Mouse (Mus musculus): ENCODE data around the gene Cib1.

Gene Cib1

DNA sequence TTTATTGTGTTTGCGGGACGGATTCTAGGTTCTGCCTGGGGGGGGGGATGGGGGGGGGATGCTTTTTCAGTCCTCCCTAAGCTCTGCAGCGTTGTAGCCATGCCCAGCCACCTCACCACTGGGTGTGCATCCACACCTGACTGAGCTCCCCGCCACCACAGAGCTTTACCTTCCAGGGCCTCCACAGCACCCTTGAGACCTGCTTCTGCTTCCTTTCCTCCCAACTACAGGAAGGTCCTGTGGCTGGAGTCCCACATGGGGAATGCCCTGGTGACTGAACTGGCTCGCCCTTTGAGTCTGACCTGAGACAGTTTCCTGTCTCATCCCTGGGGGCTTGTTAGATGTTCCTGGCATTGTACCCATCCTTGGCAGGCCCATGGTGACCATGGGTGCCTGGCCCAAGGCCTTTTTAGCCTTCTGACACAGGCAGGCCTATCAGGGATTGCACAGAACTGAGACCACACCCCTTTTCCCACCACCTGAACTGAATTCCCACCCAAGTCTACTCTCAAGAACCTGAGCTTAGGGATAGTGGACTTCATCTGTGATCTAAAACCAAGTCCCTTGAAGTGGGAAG, 31.6 kb downstream of the Cib1 start:
- DNase-seq (ENCODE audit: low spot score) = no peak

DNA sequence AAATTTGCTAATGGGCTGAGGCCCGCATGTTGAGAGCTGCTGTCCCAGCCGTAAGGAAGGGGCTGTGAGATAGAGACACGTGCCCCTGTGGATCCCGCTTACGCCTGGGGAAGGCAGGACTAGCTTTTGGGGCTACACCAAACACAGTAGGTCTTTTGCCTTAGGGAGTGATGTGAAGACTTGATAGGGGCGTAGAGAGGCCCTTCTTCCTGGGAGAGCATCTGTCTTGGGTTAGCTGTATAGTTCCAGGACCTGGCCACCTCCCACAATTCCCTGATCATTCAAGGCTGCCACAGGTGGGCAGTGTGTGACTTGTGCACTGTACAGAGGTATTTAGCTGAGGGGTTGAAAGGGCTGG, 32.0 kb downstream of the Cib1 start:
- no peak for DNase-seq (ENCODE audit: low spot score)

DNA sequence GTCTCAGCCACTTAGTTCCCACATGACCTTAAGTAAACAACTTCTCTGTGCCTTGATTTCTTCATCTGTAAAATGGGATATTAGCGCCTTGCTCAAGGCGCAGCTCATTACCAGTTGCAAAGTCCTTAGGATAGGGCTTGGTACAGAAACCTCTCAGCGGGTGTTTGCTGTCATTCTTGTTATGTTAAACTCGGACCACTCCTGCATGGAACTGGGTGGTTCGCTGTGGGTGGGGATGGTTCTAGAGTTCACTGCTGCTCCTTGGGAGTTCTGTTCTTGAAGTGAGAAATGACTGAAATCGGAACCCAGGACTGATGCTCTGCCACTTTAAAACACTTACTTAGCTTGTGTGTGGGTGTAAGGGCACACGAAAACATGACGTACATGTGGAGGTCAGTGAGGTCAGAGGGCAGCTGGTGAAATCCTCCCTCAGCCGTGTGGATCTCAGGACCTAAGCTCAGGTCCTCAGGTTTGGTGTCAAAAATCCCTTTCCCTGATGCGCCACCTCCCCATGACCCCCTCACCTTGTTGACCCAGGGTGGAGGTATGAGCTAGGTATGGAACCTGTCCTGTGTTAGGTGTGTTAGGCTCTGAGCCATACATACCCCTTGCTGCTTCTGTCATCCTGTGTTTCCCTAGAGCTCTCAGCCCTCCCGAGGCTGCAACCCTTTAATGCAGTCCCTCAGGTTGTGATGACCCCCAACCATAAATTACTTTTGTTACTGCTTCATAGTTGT, 32.6 kb downstream of the Cib1 start:
- no peak for DNase-seq (ENCODE audit: low spot score)

GRCm38 (mm10) chr7:80199286-80199685, 33.3 kb downstream of the Cib1 start:
- DNase-seq (ENCODE audit: low spot score) = no peak

DNA sequence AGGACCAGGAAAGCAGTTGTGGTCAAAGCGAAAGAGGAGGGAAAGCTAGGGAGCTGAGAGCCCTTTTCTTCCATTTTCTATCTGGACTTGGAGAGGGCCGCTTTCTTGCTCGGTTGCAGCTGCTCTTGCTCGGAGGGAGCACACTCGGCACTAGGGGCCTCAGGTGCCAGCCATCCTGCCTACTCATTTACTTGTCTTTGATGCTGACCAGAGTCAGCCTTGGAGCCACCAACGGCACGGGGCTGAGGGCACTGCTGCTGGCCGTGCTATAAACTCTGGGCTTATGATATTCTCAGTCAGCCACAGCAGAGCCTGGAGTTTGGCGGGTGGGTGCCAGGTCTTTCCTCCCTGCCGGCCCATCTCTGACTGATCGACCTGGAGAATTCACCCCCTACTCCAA, 33.8 kb downstream of the Cib1 start:
- peak; percentile 51 for DNase-seq (ENCODE audit: low spot score)

- peak; percentile 89 for DNase-seq (ENCODE audit: low spot score)
Measured at GRCm38 (mm10) chr7:80197941-80198778, 34.5 kb downstream of the Cib1 start.

- peak; percentile 45 for DNase-seq (ENCODE audit: low spot score)
Measured at GRCm38 (mm10) chr7:80197371-80197770, 35.2 kb downstream of the Cib1 start.

GRCm38 (mm10) chr7:80195576-80196263, 36.9 kb downstream of the Cib1 start:
- DNase-seq (ENCODE audit: low spot score) = no peak

DNA sequence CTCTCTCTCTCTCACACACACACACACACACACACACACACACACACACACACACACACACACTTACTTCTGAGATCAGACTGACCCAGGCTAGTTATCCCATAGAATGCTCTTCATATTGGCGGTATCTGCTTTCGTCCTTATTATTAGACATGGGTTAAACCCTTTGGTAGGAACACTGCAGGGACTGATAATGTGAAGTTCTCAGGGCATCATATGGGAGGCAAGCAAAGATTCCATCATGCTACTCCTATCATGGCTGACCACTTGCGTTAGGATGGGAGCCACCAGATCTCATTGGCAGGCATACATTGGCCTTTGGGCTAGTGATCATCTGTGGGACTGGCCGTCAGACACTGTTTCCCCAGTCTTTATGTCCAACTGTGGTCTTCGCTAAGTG, 37.5 kb downstream of the Cib1 start:
- no peak for DNase-seq (ENCODE audit: low spot score)

- DNase-seq (ENCODE audit: low spot score) = no peak
Measured at GRCm38 (mm10) chr7:80193941-80194739, 38.5 kb downstream of the Cib1 start.

DNA sequence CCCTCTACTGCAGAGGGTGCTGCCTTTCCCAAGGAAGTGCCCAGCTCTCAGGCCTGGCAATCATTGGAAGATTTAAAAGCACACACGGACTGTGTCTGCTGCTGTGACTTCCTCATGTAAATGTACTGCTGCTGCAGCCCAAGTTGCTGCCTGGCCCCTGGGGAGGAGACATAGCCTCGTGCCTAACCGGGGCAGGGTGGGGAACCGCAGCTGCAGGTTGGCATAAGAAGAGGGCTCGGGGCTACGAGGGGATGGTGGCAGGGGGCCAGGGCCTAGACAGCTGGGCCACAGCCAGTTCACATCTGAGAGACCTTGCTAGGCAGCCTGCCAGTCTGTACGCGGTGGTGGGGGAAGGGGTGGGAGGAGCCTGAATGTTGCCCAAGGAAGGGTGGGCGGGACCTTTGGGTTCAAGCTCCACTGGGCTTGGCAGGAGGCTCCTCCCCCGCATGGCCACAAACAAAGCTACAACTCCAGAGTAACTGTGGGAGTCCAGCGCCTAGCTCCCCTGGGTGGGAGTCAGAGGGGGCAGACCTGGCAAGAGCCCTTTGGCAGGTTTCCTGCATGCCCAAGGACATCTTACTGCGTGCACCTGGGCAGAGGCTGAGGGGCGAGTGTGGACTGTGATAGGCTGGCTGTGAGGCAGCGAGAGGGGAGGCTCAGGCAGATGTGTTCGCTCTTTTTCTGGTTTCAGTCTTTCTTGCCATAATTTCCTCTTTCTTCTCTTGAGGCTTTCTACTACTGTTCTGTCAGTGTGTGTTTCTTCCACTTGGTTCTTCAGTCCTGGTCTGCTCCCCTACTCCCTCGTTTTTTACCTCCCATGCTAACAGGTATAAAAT, 40.2 kb downstream of the Cib1 start:
- peak; percentile 83 for DNase-seq (ENCODE audit: low spot score)

DNA sequence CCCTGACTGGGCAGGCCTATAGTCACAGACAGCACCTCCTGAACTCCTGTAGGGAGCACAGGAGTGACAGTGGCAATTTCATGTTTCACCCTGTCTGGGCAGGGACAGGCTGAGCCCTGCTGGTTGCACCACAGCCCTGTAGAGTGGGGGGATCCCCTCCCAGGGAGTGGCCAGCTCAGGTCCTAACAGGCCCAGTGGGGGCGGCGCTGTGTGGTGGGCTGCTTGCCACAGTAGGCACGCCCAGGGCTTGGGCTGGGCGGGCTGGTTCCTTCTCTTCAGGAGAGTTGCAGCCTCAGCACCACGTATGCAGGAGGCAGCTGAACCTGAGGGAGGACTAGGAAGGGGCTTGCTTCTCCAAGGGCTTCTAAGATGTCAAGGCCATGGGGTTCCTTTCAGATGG, 41.2 kb downstream of the Cib1 start:
- peak; percentile 56 for DNase-seq (ENCODE audit: low spot score)

DNA sequence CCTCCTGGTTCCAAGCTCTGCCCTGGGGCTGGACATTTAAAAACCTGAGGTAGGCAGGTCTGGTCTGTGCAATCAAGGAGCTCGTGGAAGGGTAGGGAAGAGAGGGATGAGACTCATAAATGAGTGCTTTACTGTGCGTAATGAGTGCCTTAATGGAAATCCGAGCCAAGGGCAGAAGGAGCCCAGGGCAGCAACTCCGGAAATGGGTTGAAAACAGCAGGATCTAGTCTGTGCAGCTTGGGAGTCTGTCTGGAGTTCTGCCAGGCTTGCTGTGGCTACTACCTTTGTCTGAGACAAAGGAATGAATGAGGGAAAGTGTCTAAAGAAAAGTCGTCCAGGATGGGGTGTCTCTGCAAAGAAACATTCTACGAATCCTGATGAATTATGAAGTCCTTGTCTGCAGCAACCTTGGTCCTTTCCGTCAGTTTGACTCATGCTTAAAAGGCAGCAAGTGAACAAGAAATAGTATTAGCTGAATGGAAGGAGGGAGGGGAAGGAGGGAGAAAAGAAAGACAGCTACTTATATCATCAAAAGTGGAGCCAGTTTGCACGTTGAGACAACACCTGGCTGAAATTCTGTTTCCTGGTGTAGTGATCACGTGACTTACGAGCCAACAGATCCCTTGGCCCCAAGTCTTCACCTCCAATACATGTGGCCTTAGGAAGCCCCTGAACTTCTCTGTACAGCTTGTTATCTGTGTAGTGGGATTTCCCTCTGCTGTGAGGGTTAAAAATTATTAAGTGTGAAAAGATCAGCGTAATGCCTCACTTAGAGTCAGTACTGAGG, 43.3 kb downstream of the Cib1 start:
- no peak for DNase-seq (ENCODE audit: low spot score)

- no peak for DNase-seq (ENCODE audit: low spot score)
Measured at GRCm38 (mm10) chr7:80188579-80189125, 44.0 kb downstream of the Cib1 start.

- DNase-seq (ENCODE audit: low spot score) = no peak
Measured at GRCm38 (mm10) chr7:80187501-80187900, 45.1 kb downstream of the Cib1 start.

DNA sequence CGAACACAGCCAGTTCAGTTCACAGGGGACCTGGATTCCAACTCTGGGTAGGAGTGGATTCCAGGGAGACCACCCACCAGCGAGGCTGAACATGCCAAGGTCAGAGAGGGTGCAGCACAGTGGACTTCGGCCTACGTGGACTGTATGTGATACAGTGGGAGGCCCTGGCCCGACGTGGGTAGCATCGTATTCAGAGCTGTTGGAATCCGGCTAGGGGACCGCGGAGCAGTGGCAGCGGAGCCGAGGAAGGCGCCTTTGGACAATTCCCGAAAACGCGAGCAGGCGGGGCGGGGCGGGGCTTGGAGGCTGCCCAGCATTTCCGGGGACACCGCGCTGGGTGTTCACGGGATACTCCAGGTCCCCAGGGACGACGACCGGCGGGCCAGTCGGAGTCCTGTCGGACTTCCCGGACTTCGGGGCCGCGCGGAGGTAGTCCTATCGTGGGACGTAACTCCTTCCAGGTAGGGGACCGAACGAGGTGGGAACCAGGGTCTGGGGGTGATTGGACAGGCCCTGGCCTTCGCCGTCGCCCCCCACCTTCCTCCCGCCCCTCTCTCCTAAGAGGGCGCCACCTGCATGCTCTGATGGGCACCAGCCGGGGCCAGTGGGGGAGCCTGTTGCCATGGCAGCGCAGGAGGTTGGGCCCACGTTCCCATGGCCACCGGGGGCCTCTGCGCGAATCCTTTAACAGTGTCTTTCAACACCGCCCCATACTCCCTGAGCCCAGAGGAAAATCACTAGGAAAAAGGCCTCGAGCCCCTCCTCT, 45.9 kb downstream of the Cib1 start, which contains the start of gene Sema4b:
Gene Sema4b, plus strand, starts transcription at position 311 of the 766 bp plus-strand sequence.
- DNase-seq (ENCODE audit: low spot score) = peak; percentile 94

- peak; percentile 58 for DNase-seq (ENCODE audit: low spot score)
Measured at GRCm38 (mm10) chr7:80186021-80186420, 46.6 kb downstream of the Cib1 start.

- no peak for DNase-seq (ENCODE audit: low spot score)
Measured at GRCm38 (mm10) chr7:80184968-80185367, 47.6 kb downstream of the Cib1 start.

GRCm38 (mm10) chr7:80184551-80184950, 48.1 kb downstream of the Cib1 start:
- no peak for DNase-seq (ENCODE audit: low spot score)

All from MN1 (cell line).